Mouse (Mus musculus): ENCODE data around the gene Ankrd55. TPM values are rescaled to one million over a fixed set of nuclear protein-coding genes. Genes with fewer than 3 reads are reported as not detected.

The Ankrd55 gene
- polyA plus RNA-seq, 1 experiment, result 0.74 TPM

DNA sequence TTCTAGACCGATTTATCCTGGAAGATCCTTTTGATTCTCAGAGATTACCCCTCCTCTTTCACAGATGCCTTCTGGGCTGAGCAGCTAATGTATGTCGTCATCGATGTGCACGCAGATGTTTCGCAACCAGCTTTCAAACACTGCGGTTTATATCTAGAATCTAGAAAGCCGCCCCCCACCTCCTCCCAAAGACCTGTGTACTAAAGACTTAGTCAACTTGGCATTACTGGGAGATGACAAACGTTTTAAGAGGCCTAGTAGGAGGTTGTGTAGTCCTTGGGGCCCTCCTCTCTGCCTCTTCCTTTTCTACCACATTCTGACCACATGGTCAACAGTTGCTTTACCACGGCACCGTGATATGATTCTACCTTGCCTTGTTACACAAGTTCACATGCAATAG lies 29.8 kb upstream of the Ankrd55 start:
- Histone ChIP-seq H3K27ac (ENCODE audit: insufficient read depth, low read length) (no peak overlapping the region), H3K4me3 (ENCODE audit: insufficient read depth, low read length) (no peak overlapping the region), H3K4me1 (ENCODE audit: control insufficient read depth, insufficient read depth, low read length) (no peaks in the 10 kb centered on the region)
- no peak for TF ChIP-seq POLR2A (IDR thresholded peaks at IDR 0.05; ENCODE audit: low read depth, low read length)
- TF ChIP-seq CTCF (IDR thresholded peaks at IDR 0.05; ENCODE audit: borderline replicate concordance, insufficient read depth, low read length), result no peak

DNA sequence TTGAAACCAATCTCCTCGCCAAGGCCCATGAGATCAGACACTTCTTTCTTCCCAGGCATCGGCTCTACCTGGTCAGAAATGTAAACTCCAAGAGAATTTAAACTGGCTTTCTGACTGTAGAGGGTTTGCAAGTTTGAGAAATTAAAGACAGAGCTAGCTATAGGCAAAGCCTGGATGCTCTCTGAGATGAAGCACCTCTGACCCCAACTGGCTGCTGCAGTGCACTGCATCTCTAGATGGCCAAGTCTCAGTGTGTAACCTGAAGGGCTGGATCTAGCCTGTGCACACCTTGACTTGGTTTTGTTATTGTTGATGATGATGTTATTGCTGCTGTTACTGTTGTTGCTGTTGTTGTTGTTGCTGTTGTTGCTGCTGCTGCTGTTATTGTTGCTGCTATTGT lies 28.9 kb upstream of the Ankrd55 start:
- Histone ChIP-seq H3K27ac (ENCODE audit: insufficient read depth, low read length) (no peak overlapping the region), H3K4me1 (ENCODE audit: control insufficient read depth, insufficient read depth, low read length) (no peaks in the 10 kb centered on the region), H3K4me3 (ENCODE audit: insufficient read depth, low read length) (no peak overlapping the region)
- TF ChIP-seq POLR2A (IDR thresholded peaks at IDR 0.05; ENCODE audit: low read depth, low read length), result no peak
- TF ChIP-seq CTCF (IDR thresholded peaks at IDR 0.05; ENCODE audit: borderline replicate concordance, insufficient read depth, low read length), result peak; percentile 91

GRCm38 (mm10) chr13:112264666-112265065 lies 23.6 kb upstream of the Ankrd55 start:
- H3K27ac ChIP-seq (ENCODE audit: insufficient read depth, low read length), result no peak overlapping the region
- no peaks in the 10 kb centered on the region for H3K4me1 ChIP-seq (ENCODE audit: control insufficient read depth, insufficient read depth, low read length)
- TF ChIP-seq POLR2A (IDR thresholded peaks at IDR 0.05; ENCODE audit: low read depth, low read length), result no peak
- peak; percentile 80; the same call in 1 of the 2 replicates for TF ChIP-seq CTCF (IDR thresholded peaks at IDR 0.05; ENCODE audit: borderline replicate concordance, insufficient read depth, low read length)

DNA sequence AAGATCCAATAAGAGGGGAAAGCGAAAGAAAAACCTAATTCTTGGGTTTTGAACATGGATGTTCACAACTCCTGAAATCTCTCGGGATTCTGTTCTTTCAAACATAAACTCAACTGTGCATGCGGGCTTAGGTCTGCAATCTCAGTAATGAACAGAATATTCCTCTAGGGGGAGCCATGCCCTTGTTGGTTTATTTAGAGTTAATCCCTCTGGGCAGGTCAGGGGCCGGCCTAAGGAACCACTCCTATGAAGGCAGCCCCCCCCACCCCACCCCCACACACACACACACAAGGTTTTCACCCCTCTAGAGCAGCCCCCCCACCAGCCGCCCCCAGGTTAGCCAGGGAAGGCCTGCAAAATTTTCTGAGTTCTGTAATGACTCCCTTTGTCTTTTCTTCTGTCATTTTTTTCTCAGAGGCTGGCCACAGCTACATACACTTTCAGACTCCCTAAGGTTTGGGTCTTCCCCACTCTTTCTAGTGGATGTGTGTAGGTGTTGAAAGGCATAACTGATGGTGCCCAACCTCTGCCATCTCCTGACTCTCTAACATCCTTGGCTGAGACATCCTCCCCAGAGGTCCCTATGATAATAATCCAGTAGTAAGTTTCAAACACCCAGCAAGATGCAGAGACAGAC lies 16.2 kb upstream of the Ankrd55 start:
- TF ChIP-seq CTCF (IDR thresholded peaks at IDR 0.05; ENCODE audit: borderline replicate concordance, insufficient read depth, low read length) (no peak), POLR2A (IDR thresholded peaks at IDR 0.05; ENCODE audit: low read depth, low read length) (no peak)
- H3K27ac ChIP-seq (ENCODE audit: insufficient read depth, low read length), result no peak overlapping the region
- H3K4me3 ChIP-seq (ENCODE audit: insufficient read depth, low read length), result no peak overlapping the region
- no peaks in the 10 kb centered on the region for H3K4me1 ChIP-seq (ENCODE audit: control insufficient read depth, insufficient read depth, low read length)

More at GRCm38 (mm10) chr13:112264666-112265065, 23.6 kb upstream of the Ankrd55 start:
- H3K4me3 ChIP-seq (ENCODE audit: insufficient read depth, low read length), result no peak overlapping the region

- H3K4me3 ChIP-seq (ENCODE audit: insufficient read depth, low read length), result no peak overlapping the region
- H3K4me1 ChIP-seq (ENCODE audit: control insufficient read depth, insufficient read depth, low read length), result no peaks in the 10 kb centered on the region
- H3K27ac ChIP-seq (ENCODE audit: insufficient read depth, low read length), result no peak overlapping the region
- TF ChIP-seq POLR2A (IDR thresholded peaks at IDR 0.05; ENCODE audit: low read depth, low read length), result no peak
- no peak for TF ChIP-seq CTCF (IDR thresholded peaks at IDR 0.05; ENCODE audit: borderline replicate concordance, insufficient read depth, low read length)
Observed at GRCm38 (mm10) chr13:112274636-112275035, 13.6 kb upstream of the Ankrd55 start.

- TF ChIP-seq POLR2A (IDR thresholded peaks at IDR 0.05; ENCODE audit: low read depth, low read length) (no peak), CTCF (IDR thresholded peaks at IDR 0.05; ENCODE audit: borderline replicate concordance, insufficient read depth, low read length) (no peak)
- Histone ChIP-seq H3K4me1 (ENCODE audit: control insufficient read depth, insufficient read depth, low read length) (no peaks in the 10 kb centered on the region), H3K4me3 (ENCODE audit: insufficient read depth, low read length) (no peak overlapping the region), H3K27ac (ENCODE audit: insufficient read depth, low read length) (no peak overlapping the region)
Observed at GRCm38 (mm10) chr13:112275951-112276350, 12.3 kb upstream of the Ankrd55 start.

GRCm38 (mm10) chr13:112277544-112277943 lies 10.7 kb upstream of the Ankrd55 start:
- no peak overlapping the region for H3K4me3 ChIP-seq (ENCODE audit: insufficient read depth, low read length)
- no peak overlapping the region for H3K27ac ChIP-seq (ENCODE audit: insufficient read depth, low read length)
- no peak for TF ChIP-seq POLR2A (IDR thresholded peaks at IDR 0.05; ENCODE audit: low read depth, low read length)
- TF ChIP-seq CTCF (IDR thresholded peaks at IDR 0.05; ENCODE audit: borderline replicate concordance, insufficient read depth, low read length), result no peak
- no peaks in the 10 kb centered on the region for H3K4me1 ChIP-seq (ENCODE audit: control insufficient read depth, insufficient read depth, low read length)

GRCm38 (mm10) chr13:112278251-112278650 lies 10.0 kb upstream of the Ankrd55 start:
- Histone ChIP-seq H3K4me1 (ENCODE audit: control insufficient read depth, insufficient read depth, low read length) (no peaks in the 10 kb centered on the region), H3K4me3 (ENCODE audit: insufficient read depth, low read length) (no peak overlapping the region), H3K27ac (ENCODE audit: insufficient read depth, low read length) (no peak overlapping the region)
- TF ChIP-seq CTCF (IDR thresholded peaks at IDR 0.05; ENCODE audit: borderline replicate concordance, insufficient read depth, low read length) (no peak), POLR2A (IDR thresholded peaks at IDR 0.05; ENCODE audit: low read depth, low read length) (no peak)

- no peak overlapping the region for H3K4me3 ChIP-seq (ENCODE audit: insufficient read depth, low read length)
- no peaks in the 10 kb centered on the region for H3K4me1 ChIP-seq (ENCODE audit: control insufficient read depth, insufficient read depth, low read length)
- H3K27ac ChIP-seq (ENCODE audit: insufficient read depth, low read length), result no peak overlapping the region; the same call in 1 of the 2 replicates
- TF ChIP-seq CTCF (IDR thresholded peaks at IDR 0.05; ENCODE audit: borderline replicate concordance, insufficient read depth, low read length) (no peak), POLR2A (IDR thresholded peaks at IDR 0.05; ENCODE audit: low read depth, low read length) (no peak)
Observed at GRCm38 (mm10) chr13:112287135-112287534, 1.1 kb upstream of the Ankrd55 start.

DNA sequence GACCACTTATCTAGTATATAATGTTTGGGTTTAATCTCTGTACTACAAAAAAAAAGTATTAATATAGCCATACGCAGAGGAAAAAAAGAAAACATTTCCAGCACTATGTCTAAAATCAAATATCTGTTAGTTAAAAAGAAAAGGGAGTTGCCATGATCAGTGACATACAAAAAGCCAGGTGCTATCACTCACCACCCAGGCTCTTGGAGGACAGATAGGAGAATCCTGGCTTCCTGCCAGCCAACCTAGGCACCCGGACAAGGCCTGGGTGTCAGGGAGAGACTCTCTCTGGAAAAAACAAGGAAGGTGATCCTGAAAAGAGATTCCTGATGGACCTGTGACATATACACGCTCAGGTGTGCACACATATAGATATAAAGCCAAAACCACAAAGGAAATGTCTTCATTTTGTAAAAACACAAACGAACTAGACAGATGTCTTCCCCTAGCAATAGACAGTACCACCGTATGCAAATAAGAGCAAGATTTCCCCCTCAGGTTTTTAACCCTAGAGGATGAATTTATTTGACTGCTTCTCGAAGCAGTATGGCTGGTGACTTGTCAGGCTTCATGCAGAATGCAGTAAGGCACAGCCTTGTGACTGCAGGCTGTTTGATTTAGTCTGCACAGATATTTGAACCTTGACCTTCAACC lies 553 bp upstream of the Ankrd55 start:
- Histone ChIP-seq H3K27ac (ENCODE audit: insufficient read depth, low read length) (no peak overlapping the region), H3K4me3 (ENCODE audit: insufficient read depth, low read length) (no peak overlapping the region), H3K4me1 (ENCODE audit: control insufficient read depth, insufficient read depth, low read length) (no peaks in the 10 kb centered on the region)
- TF ChIP-seq POLR2A (IDR thresholded peaks at IDR 0.05; ENCODE audit: low read depth, low read length) (no peak), CTCF (IDR thresholded peaks at IDR 0.05; ENCODE audit: borderline replicate concordance, insufficient read depth, low read length) (no peak)

Measured in embryonic fibroblast, embryonic 13.5 days (primary cell).